Mouse (Mus musculus) erythroblast, embryonic 14.5 days (primary cell): ENCODE measurements at regions not wholly inside any gene's neighbourhood (a gene's known extent, or its start where the extent isn't known, plus 50 kb on each side); places are given as distances from the start of the nearest gene placed in this dataset.

Experiments
- GATA1 ChIP-seq: IDR thresholded peaks from 2 replicates; pipeline ENCODE4 v1.6.1; 2012; ENCODE audit warnings: low read length, inconsistent platforms, mixed read lengths
- TAL1 ChIP-seq: IDR thresholded peaks from 3 replicates; pipeline ENCODE4 v1.6.1; 2012; ENCODE audit warnings: low read length, inconsistent platforms, mixed read lengths

DNA sequence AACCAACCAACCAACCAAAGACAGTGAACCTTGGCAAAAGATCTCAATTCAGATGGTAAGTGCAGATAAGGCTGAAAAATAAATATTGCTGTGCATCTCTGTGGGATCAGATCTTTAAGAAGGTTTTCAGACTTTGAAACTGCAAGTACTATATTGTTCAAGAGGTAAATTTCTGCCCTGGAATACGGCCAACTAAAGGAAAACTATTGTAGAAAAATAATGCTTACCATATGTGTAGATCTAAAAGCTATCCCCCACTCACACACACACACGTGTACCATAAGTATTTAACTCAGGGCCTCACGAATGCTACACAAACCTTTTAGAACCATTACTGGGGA lies 71.1 kb upstream of the Chd2 start:
- TF ChIP-seq TAL1 (no peak), GATA1 (no peak)
